Mouse (Mus musculus): ENCODE data around the gene Apol7c. TPM values are rescaled to one million over a fixed set of nuclear protein-coding genes. Genes with fewer than 3 reads are reported as not detected.
"Not testable (repeated sequence)": the region's sequence is repeated elsewhere in the genome, so short reads cannot be mapped to it uniquely, and the experiment has no call there.

The Apol7c gene
- total RNA-seq (2014; rRNA removed; ENCODE audit: low replicate concordance) (0.12 TPM in 1 of 2 replicates, not detected in the other), polyA plus RNA-seq (2015; fragmentation: Nextera tagmentation; extraction: Ambion mirVana) (not detected in 2 replicates)

DNA sequence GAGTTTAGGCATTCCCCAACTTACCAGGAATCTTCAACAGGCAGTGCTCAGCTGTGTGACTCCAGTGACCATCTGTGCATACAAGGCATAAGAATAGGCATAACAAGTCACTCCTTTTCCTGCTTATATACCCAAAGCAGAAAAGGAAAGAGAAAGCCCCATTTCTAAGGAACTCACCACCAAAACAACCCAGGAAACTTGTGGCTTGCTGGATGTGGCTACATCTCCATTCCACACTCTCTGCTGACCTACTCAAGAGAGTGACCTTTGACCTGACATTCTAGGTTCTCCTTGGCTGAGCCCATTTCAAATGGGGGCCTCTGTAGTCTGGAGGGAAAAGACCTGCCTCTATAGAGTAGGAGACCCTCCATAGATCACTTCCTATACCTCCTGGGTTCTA lies at the start of gene Apol7c:
Apol7c (minus strand) TSS at position 101 of the 400 bp plus-strand sequence.
- Histone ChIP-seq H3K4me1 (ENCODE audit: control insufficient read depth, insufficient read depth) (no peaks in the 10 kb centered on the region), H3K4me3 (ENCODE audit: low read depth, low read length) (no peak within 1 kb of the TSS), H3K27ac (ENCODE audit: low read depth) (no peak within 1 kb of the TSS), H3K27me3 (ENCODE audit: control insufficient read depth, insufficient read depth, low read length) (no peaks in the 10 kb centered on the region), H3K36me3 (replicated peaks; ENCODE audit: control insufficient read depth, insufficient read depth, low read length) (no peaks in the 10 kb centered on the region), H3K4me2 (ENCODE audit: low read depth, low read length) (no peak within 1 kb of the TSS), H3K9ac (replicated peaks; ENCODE audit: low read depth, low read length) (no peak within 1 kb of the TSS), H3K9me3 (replicated peaks; ENCODE audit: control insufficient read depth, low read length) (no peaks in the 10 kb centered on the region)
- no peak for ATAC-seq (ENCODE audit: insufficient read depth, low read depth)
- no peak for DNase-seq (ENCODE audit: low spot score)
- TF ChIP-seq CTCF (IDR thresholded peaks at IDR 0.05; ENCODE audit: low read depth) (no peak), EP300 (IDR thresholded peaks at IDR 0.05; ENCODE audit: low read depth) (no peak)

DNA sequence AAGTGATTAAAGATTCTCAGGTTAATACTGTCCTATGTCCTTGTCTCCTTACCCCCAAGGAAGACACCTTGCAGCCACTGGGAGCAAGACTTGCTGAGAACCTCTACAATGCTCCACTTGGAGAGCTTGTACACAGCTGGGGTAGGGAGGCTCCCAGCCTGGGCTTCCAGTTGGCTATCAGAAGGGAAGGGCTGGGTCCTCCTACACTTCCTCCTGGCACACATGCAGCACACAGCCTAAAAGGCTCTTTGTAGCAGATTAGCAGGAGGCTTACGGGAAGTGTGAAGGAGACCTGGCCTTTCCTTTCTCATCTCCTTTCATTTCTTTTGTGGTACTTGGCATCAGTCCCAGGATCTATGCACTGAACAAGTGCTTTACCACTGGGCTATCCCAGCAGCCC lies 48.6 kb upstream of the Apol7c start:
- Histone ChIP-seq H3K4me3 (ENCODE audit: low read depth, low read length) (no peak overlapping the region), H3K27ac (ENCODE audit: low read depth) (no peak overlapping the region), H3K9me3 (replicated peaks; ENCODE audit: control insufficient read depth, low read length) (0 out of 2 replicates have a peak, but pooled peaks cover 7% of the 10 kb centered on the region), H3K4me1 (ENCODE audit: control insufficient read depth, insufficient read depth) (peaks cover 4% of the 10 kb centered on the region; the same call in 1 of the 2 replicates), H3K4me2 (ENCODE audit: low read depth, low read length) (no peak overlapping the region), H3K36me3 (replicated peaks; ENCODE audit: control insufficient read depth, insufficient read depth, low read length) (no peaks in the 10 kb centered on the region), H3K9ac (replicated peaks; ENCODE audit: low read depth, low read length) (no peak overlapping the region), H3K27me3 (ENCODE audit: control insufficient read depth, insufficient read depth, low read length) (no peaks in the 10 kb centered on the region)
- no peak for TF ChIP-seq CTCF (IDR thresholded peaks at IDR 0.05; ENCODE audit: low read depth)
- TF ChIP-seq EP300 (IDR thresholded peaks at IDR 0.05; ENCODE audit: low read depth), result peak; percentile 88
- ATAC-seq (ENCODE audit: insufficient read depth, low read depth) (peak; percentile 92), DNase-seq (ENCODE audit: low spot score) (peak; percentile 82)
- 6% methylated on average over 1 of the region's 1 CpGs for WGBS

- 78% methylated on average over 4 of the region's 4 CpGs for WGBS
- ATAC-seq (ENCODE audit: insufficient read depth, low read depth) (no peak), DNase-seq (ENCODE audit: low spot score) (no peak)
- Histone ChIP-seq H3K36me3 (replicated peaks; ENCODE audit: control insufficient read depth, insufficient read depth, low read length) (no peaks in the 10 kb centered on the region), H3K27ac (ENCODE audit: low read depth) (no peak overlapping the region), H3K9me3 (replicated peaks; ENCODE audit: control insufficient read depth, low read length) (0 out of 2 replicates have a peak, but pooled peaks cover 7% of the 10 kb centered on the region), H3K9ac (replicated peaks; ENCODE audit: low read depth, low read length) (no peak overlapping the region), H3K4me2 (ENCODE audit: low read depth, low read length) (no peak overlapping the region), H3K4me1 (ENCODE audit: control insufficient read depth, insufficient read depth) (peaks cover 4% of the 10 kb centered on the region; the same call in 1 of the 2 replicates), H3K4me3 (ENCODE audit: low read depth, low read length) (no peak overlapping the region), H3K27me3 (ENCODE audit: control insufficient read depth, insufficient read depth, low read length) (no peaks in the 10 kb centered on the region)
- TF ChIP-seq EP300 (IDR thresholded peaks at IDR 0.05; ENCODE audit: low read depth) (no peak), CTCF (IDR thresholded peaks at IDR 0.05; ENCODE audit: low read depth) (no peak)
These were observed 46.2 kb upstream of the Apol7c start for GRCm38 (mm10) chr15:77579311-77579710.

GRCm38 (mm10) chr15:77578801-77579200 lies 45.7 kb upstream of the Apol7c start:
- Histone ChIP-seq H3K4me2 (ENCODE audit: low read depth, low read length) (no peak overlapping the region), H3K4me1 (ENCODE audit: control insufficient read depth, insufficient read depth) (peaks cover 4% of the 10 kb centered on the region; the same call in 1 of the 2 replicates), H3K4me3 (ENCODE audit: low read depth, low read length) (no peak overlapping the region), H3K27me3 (ENCODE audit: control insufficient read depth, insufficient read depth, low read length) (no peaks in the 10 kb centered on the region), H3K36me3 (replicated peaks; ENCODE audit: control insufficient read depth, insufficient read depth, low read length) (no peaks in the 10 kb centered on the region), H3K9ac (replicated peaks; ENCODE audit: low read depth, low read length) (no peak overlapping the region), H3K27ac (ENCODE audit: low read depth) (no peak overlapping the region), H3K9me3 (replicated peaks; ENCODE audit: control insufficient read depth, low read length) (0 out of 2 replicates have a peak, but pooled peaks cover 4% of the 10 kb centered on the region)
- DNase-seq (ENCODE audit: low spot score), result no peak
- 79% methylated on average over 2 of the region's 2 CpGs for WGBS
- no peak for TF ChIP-seq EP300 (IDR thresholded peaks at IDR 0.05; ENCODE audit: low read depth)
- no peak for ATAC-seq (ENCODE audit: insufficient read depth, low read depth)

DNA sequence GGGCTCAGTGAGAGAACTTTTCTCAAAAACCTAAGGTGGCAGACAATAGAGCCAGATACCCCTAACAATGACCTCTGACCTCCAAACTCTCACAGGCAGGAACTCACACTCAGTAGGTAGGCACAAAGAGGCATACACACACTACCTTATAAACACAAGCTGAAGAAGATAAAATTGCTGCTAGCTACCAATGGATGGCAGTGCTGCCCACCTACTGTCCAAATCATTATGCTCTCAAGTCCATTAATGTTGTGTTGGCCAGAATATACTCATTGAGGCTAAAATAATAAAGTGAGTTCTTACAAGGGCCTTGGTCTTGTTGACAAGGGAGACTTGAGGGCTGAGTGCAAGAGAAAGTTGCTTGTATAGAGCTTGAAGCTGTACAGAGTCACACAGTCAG lies 30.1 kb upstream of the Apol7c start:
- no peak overlapping the region for H3K9ac ChIP-seq (replicated peaks; ENCODE audit: low read depth, low read length)
- H3K27me3 ChIP-seq (ENCODE audit: control insufficient read depth, insufficient read depth, low read length), result no peaks in the 10 kb centered on the region
- DNase-seq (ENCODE audit: low spot score) (no peak), ATAC-seq (ENCODE audit: insufficient read depth, low read depth) (no peak)
- H3K9me3 ChIP-seq (replicated peaks; ENCODE audit: control insufficient read depth, low read length), result no peaks in the 10 kb centered on the region
- H3K4me3 ChIP-seq (ENCODE audit: low read depth, low read length), result no peak overlapping the region
- H3K27ac ChIP-seq (ENCODE audit: low read depth), result no peak overlapping the region
- TF ChIP-seq EP300 (IDR thresholded peaks at IDR 0.05; ENCODE audit: low read depth), result no peak
- peak; percentile 33 for TF ChIP-seq CTCF (IDR thresholded peaks at IDR 0.05; ENCODE audit: low read depth)
- H3K4me2 ChIP-seq (ENCODE audit: low read depth, low read length), result no peak overlapping the region
- H3K4me1 ChIP-seq (ENCODE audit: control insufficient read depth, insufficient read depth), result no peaks in the 10 kb centered on the region
- no peaks in the 10 kb centered on the region for H3K36me3 ChIP-seq (replicated peaks; ENCODE audit: control insufficient read depth, insufficient read depth, low read length)

GRCm38 (mm10) chr15:77561792-77562191 lies 28.7 kb upstream of the Apol7c start, which contains the start of gene 1700025B11Rik:
TSS of gene 1700025B11Rik (minus strand) at chr15:77561892.
- Histone ChIP-seq H3K36me3 (replicated peaks; ENCODE audit: control insufficient read depth, insufficient read depth, low read length) (no peaks in the 10 kb centered on the region), H3K4me3 (ENCODE audit: low read depth, low read length) (no peak within 1 kb of the TSS), H3K4me1 (ENCODE audit: control insufficient read depth, insufficient read depth) (no peaks in the 10 kb centered on the region), H3K9me3 (replicated peaks; ENCODE audit: control insufficient read depth, low read length) (no peaks in the 10 kb centered on the region), H3K27ac (ENCODE audit: low read depth) (no peak within 1 kb of the TSS), H3K27me3 (ENCODE audit: control insufficient read depth, insufficient read depth, low read length) (no peaks in the 10 kb centered on the region), H3K9ac (replicated peaks; ENCODE audit: low read depth, low read length) (no peak within 1 kb of the TSS), H3K4me2 (ENCODE audit: low read depth, low read length) (no peak within 1 kb of the TSS)
- TF ChIP-seq EP300 (IDR thresholded peaks at IDR 0.05; ENCODE audit: low read depth) (no peak), CTCF (IDR thresholded peaks at IDR 0.05; ENCODE audit: low read depth) (no peak)
- ATAC-seq (ENCODE audit: insufficient read depth, low read depth), result no peak
- DNase-seq (ENCODE audit: low spot score), result no peak

DNA sequence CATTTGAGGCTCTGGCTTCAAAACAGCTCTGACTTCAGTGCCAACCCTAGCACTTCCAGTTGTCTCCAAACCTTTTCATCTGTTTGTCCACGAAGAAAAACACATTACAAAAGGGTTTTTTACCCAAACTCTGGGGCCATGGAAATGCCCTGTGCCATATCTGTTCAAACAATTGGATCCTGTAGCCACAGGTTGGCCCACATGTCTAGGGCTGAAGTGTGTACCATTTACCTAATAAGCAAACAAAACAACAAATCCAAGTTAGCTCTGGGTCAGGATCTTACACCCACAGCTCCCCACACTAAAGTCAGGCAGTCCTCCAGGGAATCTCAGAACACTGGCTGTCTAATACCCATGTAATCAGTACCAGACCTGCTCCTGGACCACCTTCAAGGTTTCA lies 6.1 kb upstream of the Apol7c start:
- H3K36me3 ChIP-seq (replicated peaks; ENCODE audit: control insufficient read depth, insufficient read depth, low read length); H3K9ac ChIP-seq (replicated peaks; ENCODE audit: low read depth, low read length); DNase-seq (ENCODE audit: low spot score); H3K27ac ChIP-seq (ENCODE audit: low read depth); H3K4me1 ChIP-seq (ENCODE audit: control insufficient read depth, insufficient read depth); H3K27me3 ChIP-seq (ENCODE audit: control insufficient read depth, insufficient read depth, low read length); ATAC-seq (ENCODE audit: insufficient read depth, low read depth); H3K4me3 ChIP-seq (ENCODE audit: low read depth, low read length); H3K9me3 ChIP-seq (replicated peaks; ENCODE audit: control insufficient read depth, low read length); H3K4me2 ChIP-seq (ENCODE audit: low read depth, low read length): not testable (repeated sequence)
- 39% methylated on average over 1 of the region's 1 CpGs for WGBS
